Mouse (Mus musculus) limb, embryonic 13.5 days (tissue): ENCODE results near the gene Vipr1. TPM values are rescaled to one million over a fixed set of nuclear protein-coding genes. Genes with fewer than 3 reads are reported as not detected.

ENCODE experiments used
- ATAC-seq: fragments of 200-750 bp; cut with Nextera tagmentation; 2 replicates; pipeline ENCODE4 v1.8.0; 2017; ENCODE audit warnings: low read depth, moderate number of reproducible peaks, moderate TSS enrichment; ENCODE audit not compliant: low FRiP score
- H3K27ac ChIP-seq: fragments of 300-500 bp; sonication (generic); 2 replicates; pipeline ENCODE4 v1.5.1; 2015; ENCODE audit warnings: inconsistent platforms, mild to moderate bottlenecking, moderate library complexity
- H3K27me3 ChIP-seq: fragments of 300-500 bp; sonication (generic); 2 replicates; pipeline ENCODE4 v1.6.1; 2015; ENCODE audit warnings: mild to moderate bottlenecking, inconsistent platforms
- H3K36me3 ChIP-seq: fragments of 300-500 bp; sonication (generic); 2 replicates; pipeline ENCODE4 v1.6.1; 2015; ENCODE audit warnings: inconsistent platforms, mild to moderate bottlenecking, moderate library complexity
- H3K4me1 ChIP-seq: fragments of 300-500 bp; sonication (generic); 2 replicates; pipeline ENCODE4 v1.6.1; 2015; ENCODE audit warnings: inconsistent platforms
- H3K4me2 ChIP-seq: fragments of 300-500 bp; sonication (generic); replicated peaks from 2 replicates; pipeline ENCODE4 v1.6.1; 2015; ENCODE audit warnings: inconsistent platforms, mild to moderate bottlenecking, moderate library complexity
- H3K4me3 ChIP-seq: fragments of 300-500 bp; sonication (generic); 2 replicates; pipeline ENCODE4 v1.5.1; 2015; ENCODE audit warnings: moderate library complexity, mild to moderate bottlenecking, inconsistent platforms
- H3K9ac ChIP-seq: fragments of 300-500 bp; sonication (generic); 2 replicates; pipeline ENCODE4 v1.6.1; 2015; ENCODE audit warnings: mild to moderate bottlenecking, inconsistent platforms
- H3K9me3 ChIP-seq: fragments of 300-500 bp; sonication (generic); 2 replicates; pipeline ENCODE4 v1.6.1; 2016; ENCODE audit warnings: inconsistent platforms
- WGBS: fragments of 180-500 bp; shearing (Covaris S2); methylation state at CpG from one replicate; pipeline ENCODE4 v1.1.7; 2015; 5-methylcytosine and 5-hydroxymethylcytosine counted together
- polyA plus RNA-seq: library from polyadenylated mRNA; unstranded; fragments of >200 nt; fragmentation: Nextera tagmentation; extraction: Ambion mirVana; gene quantifications from 2 replicates; pipeline ENCODE4 v1.2.1, GENCODE M21; 2015

The Vipr1 gene
- polyA plus RNA-seq, 1 experiment from 2014 or later: 0.85 TPM

- Histone ChIP-seq H3K4me3 (peak within 1 kb of the TSS; percentile 78), H3K9me3 (no peaks in the 10 kb centered on the region), H3K36me3 (peaks cover 17% of the 10 kb centered on the region), H3K27me3 (peaks cover 2% of the 10 kb centered on the region; the same call in 1 of the 2 replicates), H3K4me2 (peak within 1 kb of the TSS; percentile 89), H3K4me1 (peaks cover 27% of the 10 kb centered on the region), H3K27ac (peak within 1 kb of the TSS; percentile 80), H3K9ac (peak within 1 kb of the TSS; percentile 95)
- ATAC-seq: peak; percentile 100
- WGBS: 5% methylated on average over 37 of the region's 37 CpGs
Observed at GRCm38 (mm10) chr9:121709898-121710583, 67.5 kb downstream of the Vipr1 start, which contains the start of gene Ss18l2. Ss18l2 (plus strand) TSS chr9:121710329.

GRCm38 (mm10) chr9:121710584-121710975 is 68.1 kb downstream of the Vipr1 start:
- Histone ChIP-seq H3K4me3 (peak overlapping the region; percentile 78), H3K4me1 (peaks cover 21% of the 10 kb centered on the region), H3K27ac (peak overlapping the region; percentile 80), H3K27me3 (peaks cover 2% of the 10 kb centered on the region; the same call in 1 of the 2 replicates), H3K9ac (peak overlapping the region; percentile 95), H3K9me3 (no peaks in the 10 kb centered on the region), H3K4me2 (peak overlapping the region; percentile 89), H3K36me3 (peaks cover 17% of the 10 kb centered on the region)
- ATAC-seq: peak; percentile 9; the same call in 1 of the 2 replicates
- 0% methylated on average over 18 of the region's 18 CpGs for WGBS

GRCm38 (mm10) chr9:121717048-121717447 is 74.5 kb downstream of the Vipr1 start:
- H3K4me1 ChIP-seq: peaks cover 15% of the 10 kb centered on the region

GRCm38 (mm10) chr9:121718070-121718705 is 75.7 kb downstream of the Vipr1 start:
- peak overlapping the region; percentile 70 for H3K4me2 ChIP-seq
- peak overlapping the region; percentile 94 for H3K27ac ChIP-seq
- peaks cover 15% of the 10 kb centered on the region for H3K4me1 ChIP-seq
- H3K4me3 ChIP-seq: peak overlapping the region; percentile 88
- H3K27me3 ChIP-seq: no peaks in the 10 kb centered on the region
- H3K36me3 ChIP-seq: peaks cover 7% of the 10 kb centered on the region
- H3K9me3 ChIP-seq: no peaks in the 10 kb centered on the region
- peak overlapping the region; percentile 73 for H3K9ac ChIP-seq
- ATAC-seq: no peak
- 71% methylated on average over 15 of the region's 15 CpGs for WGBS

More at GRCm38 (mm10) chr9:121717048-121717447, 74.5 kb downstream of the Vipr1 start:
- peaks cover 17% of the 10 kb centered on the region for H3K36me3 ChIP-seq
- H3K27me3 ChIP-seq: no peaks in the 10 kb centered on the region
- no peak overlapping the region for H3K9ac ChIP-seq
- no peak overlapping the region for H3K4me2 ChIP-seq
- 77% methylated on average over 2 of the region's 2 CpGs for WGBS
- H3K9me3 ChIP-seq: no peaks in the 10 kb centered on the region
- ATAC-seq: no peak
- no peak overlapping the region for H3K4me3 ChIP-seq
- no peak overlapping the region for H3K27ac ChIP-seq

- no peaks in the 10 kb centered on the region for H3K27me3 ChIP-seq
- no peaks in the 10 kb centered on the region for H3K9me3 ChIP-seq
- under 1% methylated on average over 54 of the region's 61 CpGs for WGBS
- peak within 1 kb of the TSS; percentile 94 for H3K9ac ChIP-seq
- H3K4me2 ChIP-seq: peak within 1 kb of the TSS; percentile 86
- peaks cover under 1% of the 10 kb centered on the region; the same call in 1 of the 2 replicates for H3K36me3 ChIP-seq
- H3K4me3 ChIP-seq: peak within 1 kb of the TSS; percentile 88
- peak; percentile 100 for ATAC-seq
- peak within 1 kb of the TSS; percentile 94 for H3K27ac ChIP-seq
- peaks cover 16% of the 10 kb centered on the region for H3K4me1 ChIP-seq
Observed at GRCm38 (mm10) chr9:121718792-121719318, 76.3 kb downstream of the Vipr1 start, which contains the start of gene Nktr. Nktr (plus strand) TSS chr9:121719169.

GRCm38 (mm10) chr9:121719347-121720331 is 77.1 kb downstream of the Vipr1 start:
- Histone ChIP-seq H3K36me3 (no peaks in the 10 kb centered on the region), H3K27ac (peak overlapping the region; percentile 94), H3K4me2 (peak overlapping the region; percentile 86), H3K9ac (peak overlapping the region; percentile 94), H3K4me1 (peaks cover 16% of the 10 kb centered on the region), H3K27me3 (no peaks in the 10 kb centered on the region), H3K4me3 (peak overlapping the region; percentile 88), H3K9me3 (no peaks in the 10 kb centered on the region)
- peak; percentile 10 for ATAC-seq
- under 1% methylated on average over 75 of the region's 87 CpGs for WGBS

Other genes with a start within 250 kb of the Vipr1 start
- 2.2 and 2.3 TPM in 2 replicates for gene Cck, start 147.0 kb upstream of the Vipr1 start, polyA plus RNA-seq
- gene Lyzl4, start 620 bp upstream of the Vipr1 start, polyA plus RNA-seq: 0.32 and 0.54 TPM in 2 replicates
- gene Sec22c, start 62.8 kb downstream of the Vipr1 start, polyA plus RNA-seq: 13.4 and 15.4 TPM in 2 replicates
- gene Ss18l2, start 67.6 kb downstream of the Vipr1 start, polyA plus RNA-seq: 128 and 142 TPM in 2 replicates
- 82.4 and 84.1 TPM in 2 replicates for gene Nktr, start 76.5 kb downstream of the Vipr1 start, polyA plus RNA-seq
- gene Zfp651, start 116.6 kb downstream of the Vipr1 start, polyA plus RNA-seq: 18.9 and 19.3 TPM in 2 replicates
- gene Klhl40, start 134.9 kb downstream of the Vipr1 start, polyA plus RNA-seq: 12.5 and 13.3 TPM in 2 replicates
- 0.53 and 0.82 TPM in 2 replicates for gene Hhatl, start 149.8 kb downstream of the Vipr1 start, polyA plus RNA-seq
- gene Ccdc13, start 196.7 kb downstream of the Vipr1 start, polyA plus RNA-seq: 0.76 and 0.88 TPM in 2 replicates
- gene Higd1a, start 215.6 kb downstream of the Vipr1 start, polyA plus RNA-seq: 192 and 196 TPM in 2 replicates